Mouse (Mus musculus): ENCODE results near the gene Trim10.

Trim10 gene

DNA sequence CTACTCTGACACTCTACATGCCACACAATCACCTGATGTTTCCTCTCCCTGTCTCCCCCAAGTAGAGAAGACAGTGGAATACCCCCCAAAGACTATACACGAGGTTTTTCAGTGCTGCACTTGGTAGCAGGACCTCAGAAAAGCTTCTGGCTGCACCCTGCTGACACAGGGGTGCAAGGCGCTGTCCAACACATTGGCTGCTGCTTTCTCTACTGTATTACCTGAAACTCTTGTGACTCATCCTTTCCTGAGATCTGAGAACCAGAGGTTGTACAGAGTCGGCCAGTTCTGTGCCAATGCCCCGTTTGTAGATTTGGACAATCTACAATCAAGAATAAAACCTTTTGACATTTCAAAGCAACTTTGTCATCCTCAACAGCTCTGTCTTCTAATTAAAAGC lies 40.4 kb downstream of the Trim10 start:
- no peak for DNase-seq (ENCODE audit: low read depth, low spot score)

GRCm38 (mm10) chr17:36912031-36912430 lies 42.7 kb downstream of the Trim10 start:
- DNase-seq (ENCODE audit: low read depth, low spot score), result no peak

GRCm38 (mm10) chr17:36914108-36914507 lies 44.7 kb downstream of the Trim10 start:
- peak; percentile 88 for DNase-seq (ENCODE audit: low read depth, low spot score)

GRCm38 (mm10) chr17:36915076-36915475 lies 45.7 kb downstream of the Trim10 start:
- DNase-seq (ENCODE audit: low read depth, low spot score), result peak; percentile 82

DNA sequence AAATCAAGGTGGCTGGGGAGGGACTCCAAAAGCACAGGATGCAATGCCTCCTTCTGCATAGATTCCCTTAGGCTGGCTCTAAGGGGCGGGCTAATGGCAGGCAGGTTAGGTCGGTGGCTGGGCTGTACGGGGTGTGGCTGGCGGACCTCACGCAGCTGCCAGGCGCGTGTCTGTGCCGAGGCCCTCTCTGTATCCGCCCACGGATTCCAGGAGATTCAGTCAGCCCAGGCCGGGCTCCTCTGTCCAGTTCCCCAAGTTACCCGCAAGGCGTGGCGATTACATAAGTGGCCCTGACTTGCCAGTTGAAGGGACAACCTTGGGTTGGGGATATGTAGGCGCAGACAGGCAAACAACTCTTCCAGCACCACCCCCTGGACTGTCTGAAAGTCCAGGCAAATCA lies 50.9 kb downstream of the Trim10 start:
- no peak for DNase-seq (ENCODE audit: low read depth, low spot score)

- no peak for DNase-seq (ENCODE audit: low read depth, low spot score)
Measured at GRCm38 (mm10) chr17:36922715-36923114, 53.3 kb downstream of the Trim10 start.

DNA sequence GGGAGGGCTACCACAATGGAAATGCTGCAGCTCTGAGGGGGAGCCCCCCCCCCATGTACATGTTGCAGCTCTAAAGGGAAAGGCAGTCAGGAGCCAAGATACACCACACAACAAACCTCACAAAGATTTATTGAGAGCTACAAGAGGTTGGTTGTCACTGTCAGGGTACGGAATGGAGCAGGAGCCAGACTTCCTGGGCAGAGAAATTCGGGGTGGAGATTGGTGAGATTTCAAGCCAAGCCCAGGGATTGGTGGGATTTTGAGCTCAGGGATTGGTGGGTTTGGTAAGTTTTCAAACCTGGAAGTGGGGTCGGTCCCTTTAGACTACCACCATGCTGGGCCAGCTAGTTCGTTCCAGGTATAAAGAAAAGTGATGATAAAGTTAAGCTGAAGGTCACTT lies 54.1 kb downstream of the Trim10 start:
- DNase-seq (ENCODE audit: low read depth, low spot score), result no peak

Data from CD4-positive, CD25-positive, alpha-beta regulatory T cell, adult 2 months (primary cell).